Mouse (Mus musculus) myocyte (in vitro differentiated cells): ENCODE measurements at regions not wholly inside any gene's neighbourhood (a gene's known extent, or its start where the extent isn't known, plus 50 kb on each side); places are given as distances from the start of the nearest gene placed in this dataset.

Experiments
- CEBPB ChIP-seq: IDR thresholded peaks from 2 replicates; pipeline ENCODE4 v1.6.1; 2011; ENCODE audit warnings: mild to moderate bottlenecking, moderate library complexity; ENCODE audit not compliant: poor library complexity, insufficient read depth, severe bottlenecking
- MYOD1 ChIP-seq, 3 experiments: IDR thresholded peaks; one replicate each; pipeline ENCODE4 v1.6.1; 2011; ENCODE audit warnings: control low read depth in 2 of 3, low read depth in 2 of 3, mild to moderate bottlenecking in 2 of 3, moderate library complexity in 1 of 3; ENCODE audit not compliant: insufficient read length in 2 of 3, control insufficient read depth in 1 of 3
- POLR2A ChIP-seq: IDR thresholded peaks from one replicate; pipeline ENCODE4 v1.6.1; 2011; ENCODE audit warnings: low read depth, mild to moderate bottlenecking, control low read depth, moderate library complexity; ENCODE audit not compliant: insufficient read length
- POLR2AphosphoS2 ChIP-seq: IDR thresholded peaks from one replicate; pipeline ENCODE4 v1.6.1; 2011; ENCODE audit warnings: low read depth, control low read depth; ENCODE audit not compliant: insufficient read length
- SRF ChIP-seq: IDR thresholded peaks from one replicate; pipeline ENCODE4 v1.6.1; 2011; ENCODE audit warnings: low read depth; ENCODE audit not compliant: control insufficient read depth, insufficient read length
- TCF12 ChIP-seq: IDR thresholded peaks from one replicate; pipeline ENCODE4 v1.6.1; 2011; ENCODE audit warnings: mild to moderate bottlenecking, control low read depth; ENCODE audit not compliant: poor library complexity, insufficient read depth, severe bottlenecking
- USF1 ChIP-seq: IDR thresholded peaks from one replicate; pipeline ENCODE4 v1.6.1; 2011; ENCODE audit warnings: low read depth, mild to moderate bottlenecking, control low read depth, moderate library complexity

- TF ChIP-seq POLR2A: no peak
- TF ChIP-seq USF1: no peak
- no peak for TF ChIP-seq POLR2AphosphoS2
- TF ChIP-seq CEBPB: no peak
- TF ChIP-seq MYOD1 (IDR thresholded peaks at IDR 0.05; ENCODE audit: control insufficient read depth in 1 of 3, insufficient read length in 2 of 3, low read depth in 2 of 3): no peak
- no peak for TF ChIP-seq TCF12
- no peak for TF ChIP-seq SRF
These were observed 168.0 kb downstream of the Cdh26 start for GRCm38 (mm10) chr2:178598371-178598770.
